Mouse (Mus musculus): ENCODE data around the gene Rrm2. TPM values are rescaled to one million over a fixed set of nuclear protein-coding genes. Genes with fewer than 3 reads are reported as not detected.

The Rrm2 gene
- polyA plus RNA-seq, 1 experiment from 2014 or later = 434 TPM

DNA sequence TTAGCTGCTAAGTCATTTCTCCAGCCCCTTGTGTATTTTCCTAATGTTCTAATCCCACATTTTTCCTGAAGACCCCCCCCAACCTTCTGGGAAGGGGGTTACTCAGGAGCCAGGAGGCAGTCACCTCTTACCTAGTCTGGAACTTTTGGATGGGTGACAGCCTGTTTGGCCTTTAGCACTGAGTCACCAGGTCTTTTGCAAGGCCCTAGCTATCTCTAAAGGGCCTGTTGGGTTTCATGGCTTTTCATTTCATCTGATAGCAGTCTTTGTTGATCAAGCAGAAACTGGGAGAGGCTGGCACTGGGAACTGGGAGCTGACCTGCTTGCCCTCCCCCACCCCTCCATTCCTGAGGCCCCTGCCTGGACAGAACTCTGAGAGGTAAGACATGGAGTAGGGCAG lies 49.3 kb downstream of the Rrm2 start:
- Histone ChIP-seq H3K9me3 (no peaks in the 10 kb centered on the region), H3K4me1 (peaks cover 14% of the 10 kb centered on the region), H3K27me3 (no peaks in the 10 kb centered on the region), H3K9ac (replicated peaks) (no peak overlapping the region), H3K4me3 (no peak overlapping the region), H3K36me3 (no peaks in the 10 kb centered on the region), H3K4me2 (replicated peaks) (no peak overlapping the region), H3K27ac (replicated peaks) (no peak overlapping the region)
- ATAC-seq (ENCODE audit: low FRiP score, low read depth) = no peak

DNA sequence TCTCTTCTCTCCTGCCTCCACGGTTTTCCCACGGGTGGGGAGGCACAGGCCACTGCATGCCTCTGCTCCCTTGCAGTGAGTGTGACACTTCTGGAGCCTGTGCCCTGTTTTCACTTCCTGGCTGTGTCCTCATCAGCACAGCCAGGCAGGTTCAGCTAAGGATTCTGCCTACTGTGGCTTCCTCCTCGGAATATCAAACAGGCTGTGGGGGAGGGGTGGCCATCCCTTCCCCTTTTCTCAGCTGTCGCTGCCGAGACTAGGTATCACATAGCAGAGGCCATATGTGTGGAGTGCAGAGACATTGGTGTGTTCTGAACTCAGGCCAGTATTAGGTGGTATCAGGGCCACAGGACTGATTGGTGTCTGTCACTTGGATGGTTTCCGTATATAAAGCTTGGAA lies 50.3 kb downstream of the Rrm2 start:
- H3K4me1 ChIP-seq = peaks cover 19% of the 10 kb centered on the region
- no peak overlapping the region for H3K4me2 ChIP-seq (replicated peaks)
- no peak overlapping the region for H3K4me3 ChIP-seq
- no peak overlapping the region for H3K9ac ChIP-seq (replicated peaks)
- no peaks in the 10 kb centered on the region for H3K27me3 ChIP-seq
- 21% methylated on average over 6 of the region's 6 CpGs for WGBS
- H3K9me3 ChIP-seq = no peaks in the 10 kb centered on the region
- 0 out of 2 replicates have a peak, but pooled peaks have one; percentile 34 for ATAC-seq (ENCODE audit: low FRiP score, low read depth)
- no peaks in the 10 kb centered on the region for H3K36me3 ChIP-seq
- no peak overlapping the region for H3K27ac ChIP-seq (replicated peaks)

DNA sequence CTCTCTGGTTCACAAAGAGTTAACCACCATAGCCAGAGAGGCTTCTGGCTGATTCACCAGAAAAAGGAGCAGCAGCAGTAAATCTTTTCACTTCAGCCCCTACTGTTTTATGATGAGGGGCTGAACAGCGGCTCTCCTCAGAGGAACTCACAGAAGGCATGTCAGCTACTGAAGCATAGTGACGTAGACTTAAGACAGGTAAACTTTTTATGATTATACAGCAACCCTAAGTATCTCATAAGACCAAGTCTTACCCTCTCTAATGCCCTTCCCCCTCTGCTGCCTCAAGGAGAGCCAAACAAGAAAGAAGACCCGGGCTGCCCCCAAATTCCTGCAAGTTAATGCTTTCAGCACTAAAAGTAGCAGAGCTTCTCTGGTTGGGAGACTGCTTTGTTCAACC lies 54.2 kb downstream of the Rrm2 start:
- Histone ChIP-seq H3K9ac (replicated peaks) (no peak overlapping the region), H3K27ac (replicated peaks) (no peak overlapping the region), H3K36me3 (no peaks in the 10 kb centered on the region), H3K4me1 (peaks cover 19% of the 10 kb centered on the region), H3K27me3 (no peaks in the 10 kb centered on the region), H3K4me2 (replicated peaks) (0 out of 2 replicates have a peak overlapping the region, but pooled peaks have one; percentile 7), H3K9me3 (no peaks in the 10 kb centered on the region), H3K4me3 (no peak overlapping the region)
- WGBS = under 1% methylated on average over 3 of the region's 3 CpGs
- ATAC-seq (ENCODE audit: low FRiP score, low read depth) = no peak

Other genes with a start within 250 kb of the Rrm2 start
- 26.9 and 27.4 TPM in 2 replicates for gene Taf1b, start 209.9 kb upstream of the Rrm2 start, polyA plus RNA-seq (2016; fragmentation: Nextera tagmentation; extraction: Ambion mirVana)
- 0.64 and 0.75 TPM in 2 replicates for gene Grhl1, start 136.0 kb upstream of the Rrm2 start, polyA plus RNA-seq (2016; fragmentation: Nextera tagmentation; extraction: Ambion mirVana)
- 19.4 and 19.7 TPM in 2 replicates for gene Klf11, start 57.0 kb upstream of the Rrm2 start, polyA plus RNA-seq (2016; fragmentation: Nextera tagmentation; extraction: Ambion mirVana)
- 1.1 and 1.7 TPM in 2 replicates for gene Cys1, start 26.4 kb upstream of the Rrm2 start, polyA plus RNA-seq (2016; fragmentation: Nextera tagmentation; extraction: Ambion mirVana)
- gene Mboat2, start 122.6 kb downstream of the Rrm2 start, polyA plus RNA-seq (2016; fragmentation: Nextera tagmentation; extraction: Ambion mirVana) = 66.7 and 69.5 TPM in 2 replicates